Mouse (Mus musculus) cerebellum, adult 11-12 months (tissue): ENCODE data around the gene Rbm20.
"Not testable (repeated sequence)": the region's sequence is repeated elsewhere in the genome, so short reads cannot be mapped to it uniquely, and the experiment has no call there.

ENCODE experiments used
- DNase-seq: peaks from one replicate; pipeline ENCODE4 v3.0.0; 2022

Rbm20 gene

DNA sequence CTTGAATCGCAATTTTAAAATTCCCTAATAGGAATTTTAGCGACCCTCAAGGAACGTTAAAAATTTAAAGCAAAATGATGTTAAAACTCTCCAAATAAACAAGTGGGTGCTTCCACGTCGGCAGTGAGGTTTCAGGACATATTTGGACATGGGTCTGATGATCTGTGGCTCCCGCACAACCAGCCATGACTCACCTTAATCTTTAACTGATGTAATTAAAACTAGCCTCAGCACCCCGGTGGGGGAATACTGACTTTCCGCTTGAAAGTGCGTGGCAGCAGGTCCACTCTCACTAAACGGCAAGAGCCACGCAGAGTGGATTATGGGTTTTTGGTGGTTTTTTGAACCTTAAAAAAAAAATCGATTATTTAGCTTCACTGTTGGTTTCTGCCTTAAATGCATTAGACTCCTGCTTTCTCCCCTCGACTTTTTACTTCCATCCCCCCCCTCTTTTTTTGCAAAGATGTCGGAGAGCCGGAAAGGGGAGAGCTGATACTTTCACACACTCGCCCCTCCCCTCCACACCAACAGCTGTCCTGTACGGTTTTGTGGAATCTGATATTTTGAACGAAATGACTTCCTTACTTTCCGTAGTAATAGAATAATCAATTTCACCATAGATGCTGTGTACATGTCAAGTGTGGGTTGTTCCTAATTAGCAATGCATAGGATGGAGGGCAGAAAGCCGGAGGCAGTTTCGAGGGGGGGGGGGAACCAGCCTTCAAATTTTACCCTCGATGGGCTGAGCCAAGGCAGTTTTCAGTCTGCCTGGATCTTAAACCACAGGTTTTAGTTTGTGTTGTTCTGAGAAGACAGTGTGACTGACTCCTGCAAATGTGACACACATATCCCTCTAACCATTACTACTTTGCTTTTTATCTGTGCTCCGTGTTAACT lies 117.1 kb downstream of the Rbm20 start:
- DNase-seq = no peak

DNA sequence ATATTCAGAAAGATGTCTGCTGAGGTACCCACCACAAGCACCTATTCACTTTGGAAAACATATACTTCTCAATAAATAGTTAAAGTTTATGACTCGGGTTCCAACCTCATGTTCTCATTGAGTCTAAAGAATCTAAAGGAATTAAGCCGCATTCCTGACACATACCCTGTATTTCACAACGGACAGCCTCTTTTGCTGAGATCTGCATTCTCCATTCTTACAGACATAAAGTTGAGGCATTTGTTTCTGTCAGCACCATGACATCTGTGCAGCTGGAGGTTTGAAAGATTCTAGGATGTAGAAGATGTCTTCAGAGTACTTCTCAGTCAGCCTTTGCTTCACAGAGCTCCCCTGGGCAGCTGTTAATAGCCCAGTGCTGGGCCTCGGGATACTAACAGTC lies 117.9 kb downstream of the Rbm20 start:
- no peak for DNase-seq

DNA sequence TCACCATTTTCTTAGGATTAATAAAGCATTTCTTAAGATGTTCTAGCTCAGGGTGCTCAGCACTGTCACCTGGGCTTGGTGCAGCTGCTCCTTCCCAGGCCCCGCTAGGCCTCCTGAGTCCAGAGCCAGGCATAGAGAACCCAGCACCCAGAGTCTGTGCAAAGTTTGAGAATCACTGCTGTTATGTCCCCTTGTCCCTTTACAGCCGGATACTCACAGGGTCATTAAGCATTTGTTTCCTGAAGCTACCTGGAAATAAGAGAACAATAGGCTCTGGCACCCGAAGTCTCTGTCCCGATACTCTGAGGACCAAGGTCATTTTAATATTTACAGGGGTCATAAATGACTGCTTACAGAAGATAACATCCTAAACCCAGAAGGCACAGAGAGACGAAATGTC lies 118.9 kb downstream of the Rbm20 start:
- DNase-seq = no peak

DNA sequence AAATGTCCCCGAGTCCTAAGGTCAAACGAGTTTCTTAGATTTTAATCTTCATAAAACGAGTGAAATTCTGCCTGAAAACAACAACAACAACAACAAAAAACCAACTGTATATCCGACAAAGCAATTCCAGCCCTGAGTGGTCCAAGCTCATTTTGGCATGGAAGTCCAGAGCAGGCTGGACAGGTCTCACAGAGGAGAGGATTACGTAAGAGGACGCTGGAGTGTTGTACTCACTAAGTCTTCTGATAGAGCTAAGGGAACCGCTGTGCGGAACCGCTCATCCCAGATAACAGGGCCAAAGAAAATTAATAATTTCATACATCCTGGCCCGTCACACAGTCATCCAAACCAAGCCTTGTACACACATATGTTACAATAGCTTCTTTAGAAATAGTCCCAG lies 120.7 kb downstream of the Rbm20 start:
- no peak for DNase-seq

DNA sequence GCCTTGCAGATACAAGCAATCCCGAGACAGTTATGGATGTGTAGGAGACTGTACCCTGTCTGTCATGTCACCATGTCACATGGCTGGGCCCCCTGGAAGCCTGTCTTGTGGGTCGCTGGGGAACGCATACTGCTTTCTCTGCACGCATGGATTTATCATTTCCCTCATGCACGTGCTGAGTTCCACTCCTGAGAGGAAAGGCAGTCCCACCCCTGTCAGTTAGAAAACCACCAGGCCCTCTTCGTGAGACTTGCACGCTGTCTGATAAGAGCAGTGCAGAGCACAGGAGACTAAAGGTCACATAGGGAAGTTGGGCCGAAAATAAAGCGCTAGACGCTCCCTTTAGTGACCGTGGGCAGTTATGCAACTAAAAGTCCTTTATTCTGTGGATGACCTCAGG lies 122.8 kb downstream of the Rbm20 start:
- no peak for DNase-seq

DNA sequence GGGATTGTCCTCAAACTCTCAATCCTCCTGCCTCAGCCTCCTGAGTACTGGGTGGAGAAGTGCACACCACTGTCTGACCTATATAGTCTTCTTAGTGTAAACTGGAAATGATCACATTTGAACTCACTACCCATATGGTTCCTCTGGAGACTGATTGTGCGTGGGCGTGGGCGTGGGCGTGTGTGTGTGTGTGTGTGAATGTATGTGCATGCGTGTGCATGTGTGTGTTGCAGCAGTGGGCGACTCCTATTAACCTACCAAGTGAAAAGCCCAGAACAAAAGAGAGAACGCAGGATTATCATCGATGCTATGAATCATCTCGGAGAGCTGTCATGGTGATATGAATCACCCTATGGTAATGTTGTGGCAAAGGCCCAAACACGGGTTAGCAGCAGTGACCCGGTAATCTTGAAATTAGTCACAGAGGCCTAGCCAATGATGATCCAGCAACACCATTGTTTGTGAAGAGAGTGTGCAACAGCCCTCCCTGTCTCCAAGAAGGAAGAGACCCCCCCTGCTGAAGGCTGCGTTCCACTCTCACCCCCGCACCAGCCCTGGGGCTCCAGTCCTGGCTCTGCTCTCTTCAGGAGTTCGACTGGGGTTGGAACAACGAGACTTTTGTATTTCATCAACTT lies 123.4 kb downstream of the Rbm20 start:
- DNase-seq = no peak

DNA sequence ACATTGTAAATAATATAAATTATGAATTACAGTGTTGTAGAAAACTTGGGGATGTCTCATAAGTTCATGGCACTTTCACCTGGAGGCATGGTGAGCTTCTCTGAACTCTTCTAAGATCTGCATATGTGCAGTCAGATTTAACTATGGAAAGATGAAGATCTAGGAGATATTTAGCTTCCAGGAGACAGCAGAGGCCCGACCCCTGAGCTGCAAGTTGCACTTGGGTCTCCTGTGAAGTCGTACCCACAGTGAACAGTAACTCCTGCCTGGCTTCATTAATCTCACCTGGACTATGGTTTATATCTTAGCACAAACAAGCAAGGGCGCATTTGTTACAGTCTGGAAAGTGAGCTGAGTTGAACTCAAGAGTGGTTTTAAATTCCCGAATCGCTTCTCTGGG lies 124.3 kb downstream of the Rbm20 start:
- no peak for DNase-seq

DNA sequence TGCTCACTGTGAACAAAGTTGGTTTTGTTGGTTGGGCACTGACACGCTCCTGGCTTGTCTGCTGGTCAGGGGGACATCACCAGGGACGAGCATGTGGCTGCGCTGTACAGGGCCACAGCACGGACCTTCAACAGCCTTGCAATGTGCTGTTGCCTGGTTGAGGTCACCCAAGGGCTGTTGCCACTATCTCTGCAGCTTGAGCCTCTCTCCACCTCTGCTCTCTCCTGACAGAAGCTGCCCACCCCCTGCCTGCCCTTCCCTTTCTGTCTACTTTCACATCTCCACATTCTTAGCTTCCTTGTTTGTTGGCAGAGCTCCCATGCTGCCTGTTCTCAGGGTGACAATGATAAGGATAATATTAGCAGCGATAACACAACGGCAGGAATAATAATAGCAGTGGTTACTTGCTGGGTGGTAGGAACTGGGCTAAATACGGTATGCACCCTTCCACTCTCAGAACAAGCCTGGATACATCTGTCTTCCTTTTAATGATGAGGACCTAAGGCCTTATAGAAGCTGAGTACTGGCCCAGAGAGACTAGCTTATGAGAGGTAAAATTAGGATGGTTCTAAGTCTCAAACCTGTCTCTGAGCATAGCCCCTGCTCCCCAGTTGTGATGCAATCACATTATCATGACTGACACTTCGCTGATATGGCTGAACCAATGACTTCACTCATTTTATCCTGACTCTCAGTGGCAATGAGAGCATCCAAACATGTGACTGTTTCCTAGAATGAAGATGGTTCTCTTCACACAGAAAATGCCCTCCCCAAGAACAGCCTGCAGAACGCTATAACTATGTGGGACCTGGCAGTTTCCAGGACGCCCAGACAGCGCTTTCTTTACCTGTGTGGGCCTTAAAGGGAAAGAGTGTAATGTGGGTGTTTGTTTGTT lies 124.9 kb downstream of the Rbm20 start:
- DNase-seq = no peak

DNA sequence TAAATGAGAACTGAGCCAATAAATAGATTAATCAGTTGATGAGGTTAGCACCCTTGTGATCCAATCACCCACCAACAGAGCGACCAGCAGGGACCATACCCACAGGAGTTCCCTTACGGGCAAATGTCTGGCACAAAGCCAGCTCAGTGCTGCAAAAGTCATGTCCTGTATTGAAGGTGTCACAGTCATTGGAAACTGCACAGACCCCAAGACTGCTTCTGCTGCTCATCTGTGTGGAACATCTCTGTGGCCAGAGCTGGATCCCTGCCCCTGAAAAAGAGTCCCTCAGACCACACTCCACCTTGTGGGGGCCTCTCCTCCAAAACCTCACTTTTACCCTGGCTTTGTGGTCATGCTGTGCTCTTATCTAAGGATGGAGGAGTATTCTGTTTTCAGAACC lies 126.8 kb downstream of the Rbm20 start:
- no peak for DNase-seq

DNA sequence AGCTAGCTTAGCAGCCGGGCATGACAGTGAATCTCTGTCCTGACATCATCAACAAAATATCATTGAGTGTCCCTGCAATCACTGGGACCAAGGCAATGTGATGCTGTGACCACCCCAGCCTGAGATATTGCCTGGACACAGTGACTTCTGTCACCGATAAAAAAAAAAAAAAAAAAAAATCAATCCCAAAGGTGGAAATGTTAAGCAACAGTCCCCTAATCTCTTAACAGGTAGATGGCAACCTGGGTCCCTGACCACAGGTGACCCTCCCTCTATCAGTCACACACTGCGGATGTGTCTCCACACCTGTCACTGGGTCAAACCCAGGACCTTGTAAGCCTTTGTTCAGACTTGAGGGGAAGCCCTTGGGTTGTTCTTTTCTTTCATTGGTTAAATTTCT lies 128.0 kb downstream of the Rbm20 start:
- no peak for DNase-seq

DNA sequence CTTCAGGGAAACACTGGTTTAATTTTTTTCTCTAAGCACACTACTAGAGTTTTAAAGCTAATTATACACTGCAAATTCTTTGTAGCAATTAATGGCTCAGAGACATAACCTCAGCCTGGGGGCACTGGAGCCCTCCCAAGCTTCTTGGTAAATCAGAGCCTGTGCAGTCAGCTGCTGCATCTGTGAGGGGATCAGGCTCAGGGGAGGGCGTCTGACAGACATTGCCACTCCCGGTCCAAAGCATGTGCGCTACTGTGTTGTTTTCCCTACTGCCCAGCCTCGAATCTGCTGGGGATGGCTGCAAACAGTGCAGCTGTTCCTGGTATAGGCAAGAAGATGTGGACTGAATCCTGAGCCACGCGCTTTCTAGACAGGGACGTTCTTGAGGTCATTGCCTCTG lies 129.0 kb downstream of the Rbm20 start:
- no peak for DNase-seq

DNA sequence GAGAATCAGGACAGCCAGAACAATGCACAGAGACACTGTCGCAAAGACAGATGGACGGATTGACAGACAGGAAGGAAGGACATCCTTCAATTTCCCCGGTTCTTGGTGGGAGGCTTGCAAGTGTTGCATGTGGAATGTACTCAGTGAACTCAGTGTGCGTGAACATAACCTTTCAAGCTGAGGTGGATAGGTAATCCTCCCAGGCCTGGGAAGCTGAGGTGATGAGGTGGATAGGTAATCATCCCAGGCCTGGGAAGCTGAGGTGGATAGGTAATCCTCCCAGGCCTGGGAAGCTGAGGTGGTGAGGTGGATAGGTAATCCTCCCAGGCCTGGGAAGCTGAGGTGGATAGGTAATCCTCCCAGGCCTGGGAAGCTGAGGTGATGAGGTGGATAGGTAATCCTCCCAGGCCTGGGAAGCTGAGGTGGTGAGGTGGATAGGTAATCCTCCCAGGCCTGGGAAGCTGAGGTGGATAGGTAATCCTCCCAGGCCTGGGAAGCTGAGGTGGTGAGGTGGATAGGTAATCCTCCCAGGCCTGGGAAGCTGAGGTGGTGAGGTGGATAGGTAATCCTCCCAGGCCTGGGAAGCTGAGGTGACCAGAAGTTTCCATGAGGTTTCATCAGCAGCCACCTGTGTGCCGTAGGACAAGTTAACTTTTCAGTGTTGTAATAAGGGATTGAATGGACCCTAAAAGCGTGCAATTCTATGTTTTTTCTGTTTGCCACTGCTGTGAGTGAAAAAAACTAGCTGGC lies 129.6 kb downstream of the Rbm20 start:
- not testable (repeated sequence) for DNase-seq

DNA sequence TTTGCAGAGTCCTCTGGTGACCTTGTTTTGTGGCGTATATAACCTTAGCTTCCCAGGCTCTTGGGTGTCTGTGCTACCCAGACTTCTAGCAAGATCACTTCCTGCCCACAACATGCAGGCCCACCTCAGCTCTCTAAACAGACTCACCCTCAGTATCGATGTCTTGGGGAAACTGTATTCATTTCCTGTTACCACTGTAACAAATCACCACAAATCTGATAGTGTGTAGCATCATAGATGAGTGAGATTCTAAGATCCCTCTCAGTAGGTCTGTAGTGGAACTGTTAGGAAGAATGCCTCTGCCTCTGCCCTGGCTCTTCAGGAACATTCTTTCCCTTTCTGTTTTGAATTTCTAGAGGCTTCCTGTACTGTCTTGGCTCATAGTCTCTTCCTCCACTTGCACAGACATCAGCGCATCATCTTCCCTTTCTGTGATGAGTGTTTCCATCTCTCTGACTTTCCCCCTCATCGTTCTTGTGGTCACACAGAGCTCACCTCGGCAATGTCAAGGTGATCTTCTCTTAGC lies 130.2 kb downstream of the Rbm20 start:
- no peak for DNase-seq

DNA sequence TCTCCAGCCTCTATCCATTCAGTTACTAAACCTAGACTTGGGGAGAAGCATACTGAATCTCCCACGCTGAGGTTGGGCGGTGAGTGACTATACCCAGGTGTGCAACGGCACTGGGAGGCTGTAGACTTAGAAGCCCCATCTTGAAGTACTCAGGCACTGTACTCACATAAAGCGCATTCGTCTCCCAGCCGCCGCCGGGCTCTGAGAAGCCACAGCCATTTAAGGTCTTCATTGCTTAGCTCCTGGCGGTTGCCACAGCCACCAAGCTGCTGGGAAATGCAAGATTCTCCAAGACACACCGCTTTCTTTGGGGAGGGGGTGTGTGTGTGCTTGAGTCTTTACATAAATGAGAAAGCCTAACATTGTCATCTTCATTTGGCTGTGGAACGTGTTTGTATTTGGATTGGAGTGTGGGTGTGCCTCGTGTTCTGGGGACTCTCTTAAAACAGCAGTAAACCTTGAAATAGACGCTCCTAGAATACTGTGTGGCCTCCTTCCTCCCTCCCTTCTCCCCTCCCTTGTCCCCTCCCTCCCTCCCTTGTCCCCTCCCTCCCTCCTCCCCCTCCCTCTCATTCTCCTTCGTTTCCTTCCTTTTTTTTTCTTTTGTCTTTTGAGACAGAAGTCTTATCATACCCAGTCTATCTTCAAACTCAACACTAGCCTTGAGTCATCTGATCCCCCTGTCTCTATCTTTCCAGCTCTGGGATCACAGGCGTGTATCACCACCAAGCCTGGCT lies 131.1 kb downstream of the Rbm20 start:
- no peak for DNase-seq

DNA sequence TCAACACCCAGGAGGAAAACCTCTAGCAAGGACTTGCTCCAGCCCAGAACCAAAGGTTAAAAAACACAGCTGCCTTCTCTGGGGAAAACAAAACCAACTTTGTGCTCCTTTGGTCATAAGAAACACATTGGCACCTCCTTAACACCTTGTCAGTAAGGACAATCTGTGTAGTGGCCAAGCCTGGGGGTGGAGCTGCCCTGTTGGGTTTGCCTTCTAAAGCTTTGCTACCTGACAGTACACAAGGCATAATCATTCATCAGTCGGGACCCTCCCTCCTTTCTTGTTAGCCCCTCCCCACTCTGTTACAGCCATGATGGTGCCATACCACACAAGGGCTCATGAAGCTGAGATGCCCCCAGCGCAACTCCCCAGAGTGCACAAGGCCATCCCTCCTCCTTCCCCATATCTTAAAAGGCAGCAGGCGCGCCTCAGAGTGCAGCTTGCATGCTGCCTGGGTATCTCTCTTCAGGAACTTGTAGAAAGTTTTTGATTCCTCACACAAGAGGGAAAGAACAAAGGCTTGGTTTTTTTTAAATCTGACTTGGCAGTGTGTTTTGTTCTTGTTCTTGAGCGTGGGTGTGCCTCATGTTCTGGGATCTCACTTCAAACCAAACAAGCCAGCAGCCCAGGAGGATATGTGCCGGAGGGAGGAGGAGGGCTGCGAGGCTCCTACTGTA lies 132.2 kb downstream of the Rbm20 start:
- DNase-seq = no peak

DNA sequence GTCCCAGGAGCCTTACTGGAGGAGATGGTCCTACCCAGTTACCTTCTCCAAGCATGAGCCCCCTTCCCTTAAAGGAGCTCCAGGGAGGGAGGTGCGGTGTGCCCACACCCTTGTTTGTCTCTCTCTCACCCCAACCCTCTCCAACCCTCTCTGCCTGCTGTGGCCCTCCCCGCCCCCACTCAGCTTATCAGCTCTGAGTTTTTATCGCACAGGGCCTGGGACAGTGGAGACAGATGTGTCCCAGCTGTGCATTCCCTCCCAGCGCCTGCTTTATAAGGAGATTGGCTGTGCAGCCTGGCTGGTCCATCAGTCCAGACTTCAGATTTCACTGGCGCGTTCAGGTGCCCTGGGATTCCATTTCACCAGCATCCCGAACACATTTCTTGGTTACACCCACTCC lies 132.9 kb downstream of the Rbm20 start:
- DNase-seq = no peak

DNA sequence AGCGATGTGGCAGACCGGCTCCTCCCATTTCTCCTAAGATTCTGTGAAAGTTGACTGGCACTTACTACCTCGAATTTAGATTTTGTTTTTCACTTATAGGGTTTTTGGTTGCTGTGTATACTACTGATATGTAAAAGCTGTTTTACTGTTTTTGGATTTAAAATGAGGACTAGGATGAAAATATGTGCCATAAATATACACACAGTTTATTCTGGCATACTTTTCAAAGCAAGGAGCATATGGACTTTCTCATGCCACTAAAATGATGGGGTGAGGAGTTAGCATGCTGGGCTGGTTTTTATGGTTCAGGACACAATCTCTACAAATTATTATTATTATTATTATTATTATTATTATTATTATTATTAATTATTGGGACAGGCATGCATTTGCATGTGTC lies 133.5 kb downstream of the Rbm20 start:
- DNase-seq = no peak

DNA sequence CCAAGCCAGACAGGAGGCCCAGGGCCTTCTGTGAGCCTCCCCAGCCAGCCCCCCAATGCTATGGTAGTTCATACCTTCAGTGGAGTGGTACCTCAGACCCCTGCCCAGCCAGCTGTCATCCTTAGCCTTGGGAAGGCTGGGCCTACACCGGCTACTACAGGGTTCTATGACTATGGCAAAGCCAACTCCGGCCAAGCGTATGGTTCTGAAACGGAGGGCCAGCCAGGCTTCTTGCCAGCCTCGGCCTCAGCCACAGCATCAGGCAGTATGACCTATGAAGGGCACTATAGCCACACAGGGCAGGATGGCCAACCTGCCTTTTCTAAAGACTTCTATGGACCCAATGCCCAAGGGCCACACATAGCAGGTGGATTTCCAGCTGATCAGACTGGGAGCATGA lies 136.5 kb downstream of the Rbm20 start:
- DNase-seq = no peak

DNA sequence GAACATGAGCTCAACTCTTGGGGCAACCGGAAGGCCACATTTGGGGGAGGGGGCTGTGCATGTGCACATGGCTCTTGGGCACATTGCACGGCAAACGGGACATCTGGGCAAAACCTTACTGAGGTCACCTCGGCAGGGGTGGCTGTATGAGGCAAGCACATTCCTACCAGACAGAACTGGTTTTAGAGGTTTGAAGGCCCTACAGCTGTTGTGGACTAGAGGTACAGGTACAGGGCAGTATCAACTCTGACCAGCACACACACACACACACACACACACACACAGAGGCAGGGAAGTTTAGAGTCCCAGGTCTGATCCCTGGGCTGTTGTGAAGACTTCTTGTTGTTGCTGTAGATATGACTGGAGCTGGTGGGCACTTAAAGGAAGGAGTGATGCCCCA lies 138.6 kb downstream of the Rbm20 start:
- no peak for DNase-seq

DNA sequence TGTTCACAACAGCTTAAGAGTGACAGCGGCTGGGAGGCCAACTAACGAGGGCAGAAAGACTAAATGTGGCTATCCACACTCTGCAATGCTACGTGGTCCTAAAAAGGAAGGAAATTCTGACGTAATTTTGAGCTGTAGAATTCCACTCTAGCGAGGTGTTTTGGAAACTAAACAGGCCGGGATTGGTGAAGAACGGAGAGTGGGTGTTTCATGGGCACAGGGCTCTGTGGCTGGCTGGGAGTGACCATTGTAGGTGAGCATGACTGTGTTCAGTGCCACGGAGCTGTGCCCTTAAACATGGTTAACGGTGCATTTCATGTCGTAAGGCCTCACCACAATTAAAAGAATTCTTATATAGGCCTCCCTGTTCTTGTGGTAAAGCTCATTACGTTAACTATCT lies 139.1 kb downstream of the Rbm20 start:
- no peak for DNase-seq

DNA sequence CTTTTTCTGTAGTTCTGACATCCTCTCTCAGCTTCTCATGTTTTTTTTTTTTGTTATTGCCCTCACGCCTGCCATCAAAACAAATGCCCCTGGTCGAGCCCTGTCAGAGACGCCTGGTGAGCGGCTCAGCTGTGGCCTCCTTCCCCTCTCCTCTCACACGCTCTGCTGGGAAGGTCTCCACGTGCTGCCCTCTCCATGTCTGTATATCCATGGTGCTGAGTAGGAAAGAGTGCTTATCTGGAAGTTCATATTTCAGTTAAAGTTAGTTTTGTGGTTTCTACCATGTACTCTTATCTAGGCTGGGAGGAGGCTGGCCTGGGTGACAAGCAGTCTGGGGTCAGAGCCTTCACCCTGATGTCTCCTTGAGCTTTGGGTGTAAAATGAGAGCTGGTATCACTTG lies 142.2 kb downstream of the Rbm20 start:
- DNase-seq = no peak
